Mouse (Mus musculus) spleen, adult 2 months (tissue): ENCODE results near the gene Wwox. TPM values are rescaled to one million over a fixed set of nuclear protein-coding genes. Genes with fewer than 3 reads are reported as not detected.

Experiments used
- DNase-seq, 2 experiments: peaks; one replicate each; pipeline versions ENCODE4 v3.0.0 to v3.0.0-alpha.2; 2012 to 2021; ENCODE audit warnings: low spot score in 2 of 2, low read depth in 1 of 2
- H3K27ac ChIP-seq: fragments of 200-500 bp; 2 replicates; pipeline ENCODE4 v1.5.1; 2012; ENCODE audit warnings: low read length, inconsistent platforms; ENCODE audit not compliant: insufficient read depth
- H3K27me3 ChIP-seq: fragments of 200-500 bp; 2 replicates; pipeline ENCODE4 v1.6.1; 2012; ENCODE audit warnings: mild to moderate bottlenecking, moderate library complexity, low read length, inconsistent platforms; ENCODE audit not compliant: control insufficient read depth, insufficient read depth
- H3K36me3 ChIP-seq: fragments of 200-500 bp; 2 replicates; pipeline ENCODE4 v1.6.1; 2012; ENCODE audit warnings: mild to moderate bottlenecking, low read length, inconsistent platforms; ENCODE audit not compliant: control insufficient read depth, insufficient read depth
- H3K4me1 ChIP-seq: fragments of 200-500 bp; 2 replicates; pipeline ENCODE4 v1.6.1; 2011; ENCODE audit warnings: inconsistent platforms; ENCODE audit not compliant: control insufficient read depth, insufficient read depth, insufficient read length
- H3K4me3 ChIP-seq: fragments of 200-500 bp; 2 replicates; pipeline ENCODE4 v1.5.1; 2011; ENCODE audit warnings: mild to moderate bottlenecking, inconsistent platforms; ENCODE audit not compliant: insufficient read depth, insufficient read length; ENCODE audit errors: extremely low read depth
- CTCF ChIP-seq: fragments of 200-500 bp; IDR thresholded peaks from 2 replicates; pipeline ENCODE4 v1.5.1; 2011; ENCODE audit warnings: mild to moderate bottlenecking, inconsistent platforms; ENCODE audit not compliant: insufficient read depth, insufficient read length, insufficient replicate concordance; ENCODE audit errors: extremely low read depth
- POLR2A ChIP-seq: fragments of 200-500 bp; IDR thresholded peaks from 2 replicates; pipeline ENCODE4 v1.6.1; 2011; ENCODE audit warnings: low read depth, low read length, inconsistent platforms
- WGBS: fragments of 180-500 bp; shearing (Covaris S2); methylation state at CpG from one replicate; pipeline ENCODE4 v1.1.7; 2018; 5-methylcytosine and 5-hydroxymethylcytosine counted together
- polyA plus RNA-seq: library from polyadenylated mRNA; depleted of rRNA; stranded (reverse); fragments of >200 nt; gene quantifications from 2 replicates; pipeline ENCODE4 v1.2.3, GENCODE M21; 2012

The Wwox gene
- polyA plus RNA-seq, 1 experiment: 3.8 TPM

GRCm38 (mm10) chr8:114891252-114891651 is 451.8 kb downstream of the Wwox start:
- no peak for DNase-seq
- Histone ChIP-seq H3K4me3 (no peak overlapping the region), H3K4me1 (no peaks in the 10 kb centered on the region), H3K36me3 (no peaks in the 10 kb centered on the region), H3K27ac (no peak overlapping the region), H3K27me3 (no peaks in the 10 kb centered on the region)
- TF ChIP-seq CTCF: no peak
- no peak for TF ChIP-seq POLR2A
- 85% methylated on average over 4 of the region's 4 CpGs for WGBS

GRCm38 (mm10) chr8:114897432-114897831 is 458.0 kb downstream of the Wwox start:
- no peak overlapping the region for H3K4me3 ChIP-seq
- TF ChIP-seq POLR2A: no peak
- no peak for TF ChIP-seq CTCF
- H3K4me1 ChIP-seq: no peaks in the 10 kb centered on the region
- no peak for DNase-seq
- H3K27ac ChIP-seq: no peak overlapping the region
- WGBS: 91% methylated on average over 8 of the region's 8 CpGs
- H3K27me3 ChIP-seq: no peaks in the 10 kb centered on the region
- H3K36me3 ChIP-seq: no peaks in the 10 kb centered on the region

DNA sequence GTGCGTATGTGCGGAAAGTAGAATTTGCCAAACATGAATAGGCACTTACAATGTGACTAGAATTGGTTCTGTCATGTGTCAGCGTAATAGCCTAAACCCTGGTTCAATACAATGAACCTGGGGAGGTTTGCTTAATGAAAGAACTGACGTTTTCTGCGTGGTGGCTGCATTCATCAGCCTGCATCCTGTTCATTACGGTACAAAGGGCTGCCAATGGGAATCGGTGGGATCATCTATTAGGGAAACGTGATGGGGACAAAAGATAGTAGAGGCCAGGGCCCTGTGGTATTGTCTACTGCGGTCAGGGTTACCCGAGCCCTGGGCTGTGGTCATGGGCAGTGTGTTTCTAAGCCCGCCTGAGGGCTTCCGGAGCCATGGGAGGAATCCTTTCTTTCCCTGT is 459.7 kb downstream of the Wwox start:
- WGBS: 87% methylated on average over 12 of the region's 12 CpGs
- TF ChIP-seq CTCF (no peak), POLR2A (no peak)
- no peaks in the 10 kb centered on the region for H3K4me1 ChIP-seq

DNA sequence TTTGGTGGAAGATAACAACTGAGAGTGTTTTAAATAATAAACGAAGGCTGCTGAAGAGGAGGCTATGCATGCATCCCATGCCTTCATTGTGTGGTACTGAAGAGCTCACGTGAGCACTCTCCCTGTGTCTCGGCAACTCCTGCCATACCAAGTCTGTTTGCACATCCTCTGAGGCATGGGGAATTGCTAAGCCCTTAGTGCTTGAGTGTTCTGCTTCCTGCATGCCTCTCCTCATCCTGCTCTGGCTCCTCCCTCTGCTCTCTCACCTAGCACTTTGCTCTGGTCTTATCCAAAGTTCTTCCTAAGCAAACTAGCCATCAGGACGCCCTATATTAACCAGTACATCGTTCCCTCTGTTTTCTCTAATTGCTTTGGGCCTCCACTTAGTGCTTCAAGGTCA is 463.1 kb downstream of the Wwox start:
- 90% methylated on average over 5 of the region's 5 CpGs for WGBS
- H3K4me1 ChIP-seq: no peaks in the 10 kb centered on the region
- H3K27ac ChIP-seq: no peak overlapping the region
- no peak overlapping the region for H3K4me3 ChIP-seq
- TF ChIP-seq CTCF (no peak), POLR2A (no peak)
- no peak for DNase-seq
- H3K36me3 ChIP-seq: no peaks in the 10 kb centered on the region
- H3K27me3 ChIP-seq: no peaks in the 10 kb centered on the region

More for the DNA sequence above, 459.7 kb downstream of the Wwox start:
- Histone ChIP-seq H3K27ac (no peak overlapping the region), H3K4me3 (no peak overlapping the region), H3K27me3 (no peaks in the 10 kb centered on the region), H3K36me3 (no peaks in the 10 kb centered on the region)
- no peak for DNase-seq

- DNase-seq: no peak
- Histone ChIP-seq H3K27me3 (no peaks in the 10 kb centered on the region), H3K4me1 (no peaks in the 10 kb centered on the region; the same call in 1 of the 2 replicates), H3K4me3 (no peak overlapping the region), H3K27ac (peak overlapping the region; percentile 49; the same call in 1 of the 2 replicates), H3K36me3 (no peaks in the 10 kb centered on the region)
- no peak for TF ChIP-seq CTCF
- TF ChIP-seq POLR2A: no peak
- WGBS: 95% methylated on average over 8 of the region's 8 CpGs
Observed at GRCm38 (mm10) chr8:114908086-114908485, 468.6 kb downstream of the Wwox start.

DNA sequence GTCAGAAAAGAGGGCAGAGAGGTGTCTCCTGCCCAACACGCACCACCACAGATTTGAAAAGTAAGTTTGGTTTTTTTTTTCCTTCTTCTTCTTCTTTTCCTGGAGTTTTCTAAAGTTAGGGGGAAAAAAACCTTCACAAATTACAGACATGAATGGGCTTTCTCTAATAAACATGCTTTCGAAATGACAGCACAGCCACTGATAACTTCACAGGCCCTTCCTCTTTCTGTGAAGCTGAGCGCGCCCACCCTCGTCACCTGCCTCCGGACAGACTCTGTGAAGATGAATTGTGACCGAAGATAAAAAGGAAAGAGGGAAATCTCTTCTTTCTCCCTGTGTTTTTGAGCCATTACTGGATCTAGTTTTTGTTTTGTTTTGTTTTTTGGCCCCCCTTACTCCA is 469.1 kb downstream of the Wwox start:
- no peaks in the 10 kb centered on the region; the same call in 1 of the 2 replicates for H3K4me1 ChIP-seq
- H3K27me3 ChIP-seq: no peaks in the 10 kb centered on the region
- DNase-seq: peak in 1 of 2 experiments; percentile 51
- H3K27ac ChIP-seq: peak overlapping the region; percentile 56; the same call in 1 of the 2 replicates
- no peak overlapping the region for H3K4me3 ChIP-seq
- no peak for TF ChIP-seq POLR2A
- TF ChIP-seq CTCF: no peak
- H3K36me3 ChIP-seq: no peaks in the 10 kb centered on the region
- WGBS: 36% methylated on average over 7 of the region's 7 CpGs

GRCm38 (mm10) chr8:114909146-114909545 is 469.7 kb downstream of the Wwox start:
- TF ChIP-seq POLR2A: no peak
- no peak for TF ChIP-seq CTCF
- 84% methylated on average over 9 of the region's 9 CpGs for WGBS
- peak overlapping the region; percentile 56; the same call in 1 of the 2 replicates for H3K27ac ChIP-seq

More at GRCm38 (mm10) chr8:114909146-114909545, 469.7 kb downstream of the Wwox start:
- H3K27me3 ChIP-seq: no peaks in the 10 kb centered on the region
- no peak overlapping the region for H3K4me3 ChIP-seq
- H3K36me3 ChIP-seq: no peaks in the 10 kb centered on the region
- DNase-seq: no peak
- no peaks in the 10 kb centered on the region; the same call in 1 of the 2 replicates for H3K4me1 ChIP-seq
